Mouse (Mus musculus): Measurements from ENCODE around the gene Cd34.

Cd34 gene

DNA sequence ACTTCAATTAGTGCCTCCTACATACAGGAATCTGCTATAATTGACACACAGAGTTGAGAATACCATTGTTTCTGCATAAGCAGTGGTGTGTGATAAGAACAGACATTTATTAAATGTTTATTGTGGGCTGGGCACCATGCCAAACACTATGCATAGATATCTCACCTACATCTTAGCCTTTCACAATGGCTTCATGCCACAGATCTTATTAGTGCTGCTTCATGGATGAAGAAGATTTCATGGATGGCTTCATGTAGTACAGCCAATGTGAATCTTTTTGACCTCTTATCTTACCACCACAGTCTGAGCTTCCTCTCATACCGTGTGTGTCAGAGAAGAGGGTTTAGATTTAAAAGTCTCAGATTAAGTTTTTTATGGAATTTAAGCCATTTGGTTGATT lies 65.6 kb downstream of the Cd34 start:
- no peak for DNase-seq (ENCODE audit: low read depth in 2 of 2, low spot score in 2 of 2)

DNA sequence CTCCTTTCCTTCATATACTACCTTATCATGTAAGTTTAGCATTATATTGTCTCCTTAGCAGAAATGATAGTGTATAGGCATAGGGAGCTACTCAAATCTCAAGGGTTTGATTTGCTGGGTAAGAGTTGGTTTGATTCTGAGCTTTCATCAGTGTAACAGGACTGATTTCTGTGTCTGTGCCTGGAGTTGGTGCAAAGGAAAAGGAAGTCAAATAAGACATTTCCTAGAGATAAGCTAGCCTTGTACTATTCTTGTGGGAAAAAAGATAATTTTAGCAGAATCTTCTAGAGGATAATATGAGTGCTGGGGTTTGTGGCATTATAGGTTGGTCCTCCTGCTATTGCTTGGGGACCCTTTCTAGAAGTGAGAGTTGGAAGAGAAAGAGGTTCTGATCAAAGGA lies 67.6 kb downstream of the Cd34 start:
- DNase-seq (ENCODE audit: low read depth in 2 of 2, low spot score in 2 of 2): no peak

All from CD8-positive naive resting alpha-beta T cell, adult 2 months (primary cell).